Mouse (Mus musculus) intestine, embryonic 15.5 days (tissue): Measurements from ENCODE around the gene Igdcc3. TPM values are rescaled to one million over a fixed set of nuclear protein-coding genes. Genes with fewer than 3 reads are reported as not detected.
"Not testable (repeated sequence)": the region's sequence is repeated elsewhere in the genome, so short reads cannot be mapped to it uniquely, and the experiment has no call there.

Experiments
- ATAC-seq: fragments of 200-750 bp; cut with Nextera tagmentation; 2 replicates; pipeline ENCODE4 v1.8.0; 2017; ENCODE audit warnings: moderate TSS enrichment, moderate library complexity
- H3K27ac ChIP-seq: fragments of 300-500 bp; sonication (generic); 2 replicates; pipeline ENCODE4 v1.5.1; 2015; ENCODE audit warnings: mild to moderate bottlenecking, inconsistent platforms
- H3K27me3 ChIP-seq: fragments of 300-500 bp; sonication (generic); replicated peaks from 2 replicates; pipeline ENCODE4 v1.6.1; 2015; ENCODE audit warnings: inconsistent platforms
- H3K36me3 ChIP-seq: fragments of 300-500 bp; sonication (generic); 2 replicates; pipeline ENCODE4 v1.6.1; 2015; ENCODE audit warnings: inconsistent platforms
- H3K4me1 ChIP-seq: fragments of 300-500 bp; sonication (generic); replicated peaks from 2 replicates; pipeline ENCODE4 v1.6.1; 2015; ENCODE audit warnings: inconsistent platforms
- H3K4me2 ChIP-seq: fragments of 300-500 bp; sonication (generic); replicated peaks from 2 replicates; pipeline ENCODE4 v1.6.1; 2015; ENCODE audit warnings: mild to moderate bottlenecking, inconsistent platforms
- H3K4me3 ChIP-seq: fragments of 300-500 bp; sonication (generic); replicated peaks from 2 replicates; pipeline ENCODE4 v1.5.1; 2015; ENCODE audit warnings: inconsistent platforms
- H3K9ac ChIP-seq: fragments of 300-500 bp; sonication (generic); 2 replicates; pipeline ENCODE4 v1.6.1; 2015; ENCODE audit warnings: inconsistent platforms
- H3K9me3 ChIP-seq: fragments of 300-500 bp; sonication (generic); 2 replicates; pipeline ENCODE4 v1.6.1; 2016; ENCODE audit warnings: inconsistent platforms
- WGBS: fragments of 180-500 bp; shearing (Covaris S2); methylation state at CpG from one replicate; pipeline ENCODE4 v1.1.7; 2015; 5-methylcytosine and 5-hydroxymethylcytosine counted together
- polyA plus RNA-seq: library from polyadenylated mRNA; unstranded; fragments of >200 nt; fragmentation: Nextera tagmentation; extraction: Ambion mirVana; gene quantifications from 2 replicates; pipeline ENCODE4 v1.2.1, GENCODE M21; 2015

The Igdcc3 gene
- polyA plus RNA-seq, 1 experiment from 2014 or later: 0.99 TPM

DNA sequence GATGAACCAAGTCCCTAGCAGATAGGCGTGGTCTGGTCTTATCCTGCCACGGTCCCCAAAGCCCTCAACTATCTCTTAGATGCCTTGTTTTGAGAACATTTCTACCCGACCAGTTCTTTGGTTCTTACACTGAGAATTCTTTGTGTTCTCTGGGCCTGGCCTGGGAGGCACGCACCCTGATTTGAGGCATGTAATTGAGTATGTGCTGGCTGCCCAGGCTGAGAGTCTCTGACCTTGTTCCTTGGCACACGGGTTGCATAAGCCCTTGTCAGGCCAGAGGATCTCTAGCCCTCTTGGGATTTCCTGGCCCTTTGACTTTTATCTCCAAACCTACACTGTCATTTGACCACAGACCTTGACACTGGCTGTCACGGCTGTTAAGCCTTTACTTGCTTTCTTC, 76.7 kb downstream of the Igdcc3 start:
- Histone ChIP-seq H3K4me1 (peaks cover 8% of the 10 kb centered on the region; the same call in 1 of the 2 replicates), H3K36me3 (no peaks in the 10 kb centered on the region), H3K4me3 (no peak overlapping the region), H3K4me2 (no peak overlapping the region), H3K27me3 (no peaks in the 10 kb centered on the region), H3K27ac (peak overlapping the region; percentile 41), H3K9me3 (no peaks in the 10 kb centered on the region), H3K9ac (no peak overlapping the region)
- whole genome bisulfite sequencing: 58% methylated on average over 6 of the region's 6 CpGs
- no peak for ATAC-seq

DNA sequence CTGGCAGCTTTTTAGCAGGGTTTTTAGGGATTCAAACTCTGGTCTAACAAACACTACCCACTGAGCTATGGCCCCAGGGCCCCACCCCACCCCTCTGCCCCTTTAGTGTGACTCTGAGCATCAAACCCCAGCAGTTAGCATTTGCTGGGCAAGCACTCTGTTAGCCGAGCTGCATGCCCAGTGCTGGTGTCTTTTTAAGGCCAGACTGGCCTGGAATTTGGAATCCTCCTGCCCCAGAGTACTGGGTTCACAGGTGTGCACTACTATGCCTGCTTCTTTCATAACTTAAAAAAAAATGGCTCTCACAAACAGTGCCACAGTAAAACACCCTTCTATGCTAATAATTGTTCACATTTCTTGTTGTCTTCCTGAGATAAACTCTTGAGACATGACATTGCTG, 77.9 kb downstream of the Igdcc3 start:
- Histone ChIP-seq H3K27ac (no peak overlapping the region), H3K4me3 (no peak overlapping the region), H3K9ac (no peak overlapping the region), H3K36me3 (no peaks in the 10 kb centered on the region), H3K4me1 (peaks cover 8% of the 10 kb centered on the region; the same call in 1 of the 2 replicates), H3K4me2 (no peak overlapping the region), H3K27me3 (no peaks in the 10 kb centered on the region), H3K9me3 (no peaks in the 10 kb centered on the region)
- no peak for ATAC-seq
- WGBS: 63% methylated on average over 1 of the region's 1 CpGs

DNA sequence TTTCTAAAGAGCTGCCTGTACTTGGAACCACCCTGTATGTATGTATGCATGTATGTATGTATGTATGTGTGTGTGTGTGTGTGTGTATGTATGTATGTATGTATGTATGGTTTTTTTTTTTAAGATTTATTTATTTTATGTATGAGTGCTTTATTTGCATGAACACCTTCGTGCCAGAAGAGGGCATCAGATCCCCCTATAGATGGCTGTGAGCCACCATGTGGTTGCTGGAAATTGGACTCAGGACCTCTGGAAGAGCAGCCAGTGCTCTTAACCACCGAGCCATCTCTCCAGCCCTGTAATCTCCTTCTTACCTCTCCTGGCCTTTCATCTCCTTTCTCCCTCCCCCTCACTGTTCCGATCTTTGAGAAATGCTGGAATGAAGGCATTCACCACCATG, 79.4 kb downstream of the Igdcc3 start:
- H3K4me2 ChIP-seq, ATAC-seq, H3K9ac ChIP-seq, H3K36me3 ChIP-seq, H3K27ac ChIP-seq, H3K9me3 ChIP-seq, H3K27me3 ChIP-seq, H3K4me1 ChIP-seq, H3K4me3 ChIP-seq: not testable (repeated sequence)
- 45% methylated on average over 3 of the region's 3 CpGs for WGBS

DNA sequence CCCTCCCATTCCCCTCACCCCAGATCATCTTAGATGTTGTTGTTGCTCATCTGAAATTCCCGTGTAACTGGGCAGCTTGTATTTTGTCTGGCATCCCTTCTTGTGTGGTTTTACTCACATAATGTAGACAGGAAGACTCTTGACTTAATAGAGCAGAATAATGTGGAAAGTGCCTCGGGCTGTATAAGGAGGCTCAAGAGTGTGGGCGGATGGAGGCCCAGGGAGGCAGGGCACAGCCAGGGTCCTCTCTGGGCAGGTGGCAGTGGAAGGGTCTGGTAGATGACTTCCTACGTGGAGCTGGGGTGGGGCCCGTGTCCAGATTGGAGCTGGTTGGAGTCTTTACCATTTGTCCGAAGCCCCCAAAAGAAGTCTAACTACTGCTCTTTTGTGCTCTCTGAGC, 82.9 kb downstream of the Igdcc3 start:
- Histone ChIP-seq H3K4me2 (no peak overlapping the region), H3K4me3 (no peak overlapping the region), H3K9ac (no peak overlapping the region), H3K36me3 (no peaks in the 10 kb centered on the region; the same call in 1 of the 2 replicates), H3K27ac (no peak overlapping the region), H3K4me1 (no peaks in the 10 kb centered on the region), H3K27me3 (no peaks in the 10 kb centered on the region), H3K9me3 (no peaks in the 10 kb centered on the region)
- ATAC-seq: no peak
- WGBS: 80% methylated on average over 6 of the region's 6 CpGs

DNA sequence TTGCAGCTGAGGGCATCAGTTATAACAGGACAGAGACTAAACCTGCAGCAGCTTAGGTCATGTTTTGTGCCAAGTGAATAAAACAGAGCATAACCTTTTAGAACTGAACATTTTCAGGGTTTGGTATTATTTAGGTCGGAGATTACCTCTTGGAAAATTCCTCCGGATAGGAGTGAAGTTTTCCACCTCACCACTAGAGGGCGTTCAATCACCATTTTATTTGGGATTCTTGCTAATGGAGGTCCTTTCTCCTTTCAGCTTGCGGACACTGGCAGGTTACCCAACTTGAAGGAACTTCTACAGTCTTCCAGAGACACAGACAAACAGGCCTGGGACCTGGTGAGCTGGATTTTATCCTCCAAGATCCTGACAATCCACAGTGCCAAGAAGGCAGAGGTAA, 84.8 kb downstream of the Igdcc3 start:
- ATAC-seq: no peak
- Histone ChIP-seq H3K9ac (no peak overlapping the region), H3K4me2 (no peak overlapping the region), H3K36me3 (peaks cover 4% of the 10 kb centered on the region; the same call in 1 of the 2 replicates), H3K9me3 (no peaks in the 10 kb centered on the region), H3K27ac (no peak overlapping the region), H3K4me1 (no peaks in the 10 kb centered on the region), H3K4me3 (no peak overlapping the region), H3K27me3 (no peaks in the 10 kb centered on the region)
- 38% methylated on average over 4 of the region's 4 CpGs for WGBS

DNA sequence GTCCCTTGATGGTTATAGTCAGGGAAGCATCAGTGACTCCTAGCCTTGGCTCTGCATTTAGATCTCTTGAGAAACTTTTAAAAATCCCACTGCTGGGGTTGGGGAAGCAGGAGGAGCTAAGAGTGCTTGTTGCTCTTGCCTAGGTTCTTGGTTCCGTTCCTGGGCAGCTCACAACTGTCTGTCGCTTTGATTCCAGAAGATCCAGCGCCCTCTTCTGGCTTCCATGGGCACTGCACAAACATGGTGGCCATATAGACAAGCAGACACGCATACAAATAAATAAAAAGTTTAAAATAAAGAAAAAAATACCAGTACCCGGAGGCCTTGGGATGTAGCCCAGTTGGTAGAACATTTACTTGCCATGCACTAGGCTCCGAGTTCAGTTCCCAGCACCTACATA, 89.3 kb downstream of the Igdcc3 start:
- Histone ChIP-seq H3K4me1 (no peaks in the 10 kb centered on the region), H3K9me3 (no peaks in the 10 kb centered on the region), H3K27me3 (no peaks in the 10 kb centered on the region), H3K4me2 (no peak overlapping the region), H3K27ac (no peak overlapping the region), H3K9ac (no peak overlapping the region), H3K36me3 (peaks cover 4% of the 10 kb centered on the region; the same call in 1 of the 2 replicates), H3K4me3 (no peak overlapping the region)
- no peak for ATAC-seq
- 81% methylated on average over 6 of the region's 6 CpGs for WGBS

DNA sequence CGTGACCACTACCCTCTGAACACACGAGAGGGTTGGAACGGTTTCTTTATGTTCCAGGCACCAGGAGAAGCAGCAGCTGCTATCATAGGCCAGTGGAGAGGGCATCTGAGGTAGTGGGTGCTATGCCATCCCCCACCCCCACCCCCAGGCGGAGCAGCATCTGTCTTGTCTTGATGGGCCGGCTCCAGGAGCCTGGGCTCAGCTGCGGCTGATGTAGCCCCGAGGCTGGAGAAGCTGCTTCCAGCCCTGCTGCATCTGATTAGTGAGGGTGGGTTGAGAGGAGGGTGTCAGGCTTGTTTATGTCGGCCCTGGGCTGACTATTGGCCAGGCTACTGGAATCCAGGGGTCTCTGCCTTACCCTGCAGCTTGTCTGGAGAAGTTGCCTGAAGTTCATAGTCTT, 90.3 kb downstream of the Igdcc3 start:
- H3K36me3 ChIP-seq: 0 out of 2 replicates have a peak, but pooled peaks cover 4% of the 10 kb centered on the region
- ATAC-seq: no peak; the same call in 1 of the 2 replicates
- no peaks in the 10 kb centered on the region for H3K4me1 ChIP-seq
- H3K27ac ChIP-seq: no peak overlapping the region
- no peaks in the 10 kb centered on the region for H3K27me3 ChIP-seq
- H3K9ac ChIP-seq: no peak overlapping the region
- H3K4me3 ChIP-seq: no peak overlapping the region
- 63% methylated on average over 8 of the region's 8 CpGs for WGBS
- H3K4me2 ChIP-seq: no peak overlapping the region
- no peaks in the 10 kb centered on the region for H3K9me3 ChIP-seq

DNA sequence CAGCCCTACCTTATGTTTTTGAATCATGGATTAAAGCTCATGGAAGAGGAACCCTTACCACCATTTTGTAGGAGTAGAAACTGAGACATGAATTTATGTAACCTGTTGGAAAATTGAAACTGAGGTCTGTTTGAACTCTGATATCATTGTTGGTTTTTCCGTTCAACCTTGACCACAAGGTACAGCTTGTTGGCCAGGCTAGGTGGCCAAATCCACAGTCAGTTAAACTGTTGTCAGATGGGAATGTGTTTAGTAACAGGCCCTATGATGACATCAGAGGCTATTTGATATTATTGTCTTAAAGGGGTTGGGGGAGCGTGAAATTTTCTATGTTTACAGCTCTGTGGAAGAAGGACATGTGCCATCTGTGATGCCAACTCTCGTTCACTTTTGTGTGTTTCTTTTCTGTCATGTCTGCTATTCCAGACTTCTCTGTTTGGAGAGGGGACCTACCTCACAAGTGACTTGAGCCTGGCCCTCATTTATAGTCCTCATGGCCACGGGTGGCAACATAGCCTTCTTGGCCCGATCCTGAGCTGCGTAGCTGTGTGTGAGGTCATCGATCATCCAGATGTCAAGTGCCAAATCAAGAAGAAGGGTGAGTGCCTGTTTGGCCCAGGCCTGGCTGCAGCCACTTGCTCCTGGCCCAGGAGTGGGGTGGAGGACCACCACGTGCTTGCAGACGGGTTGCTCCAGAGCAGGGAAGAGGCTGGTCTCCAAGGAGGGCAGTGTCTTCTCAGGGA, 92.4 kb downstream of the Igdcc3 start:
- no peak overlapping the region for H3K4me2 ChIP-seq
- H3K27ac ChIP-seq: no peak overlapping the region
- 86% methylated on average over 9 of the region's 9 CpGs for WGBS
- no peaks in the 10 kb centered on the region for H3K27me3 ChIP-seq
- peaks cover 3% of the 10 kb centered on the region for H3K4me1 ChIP-seq
- H3K36me3 ChIP-seq: 0 out of 2 replicates have a peak, but pooled peaks cover 4% of the 10 kb centered on the region
- no peak overlapping the region for H3K4me3 ChIP-seq
- H3K9ac ChIP-seq: no peak overlapping the region
- no peaks in the 10 kb centered on the region for H3K9me3 ChIP-seq
- no peak for ATAC-seq

DNA sequence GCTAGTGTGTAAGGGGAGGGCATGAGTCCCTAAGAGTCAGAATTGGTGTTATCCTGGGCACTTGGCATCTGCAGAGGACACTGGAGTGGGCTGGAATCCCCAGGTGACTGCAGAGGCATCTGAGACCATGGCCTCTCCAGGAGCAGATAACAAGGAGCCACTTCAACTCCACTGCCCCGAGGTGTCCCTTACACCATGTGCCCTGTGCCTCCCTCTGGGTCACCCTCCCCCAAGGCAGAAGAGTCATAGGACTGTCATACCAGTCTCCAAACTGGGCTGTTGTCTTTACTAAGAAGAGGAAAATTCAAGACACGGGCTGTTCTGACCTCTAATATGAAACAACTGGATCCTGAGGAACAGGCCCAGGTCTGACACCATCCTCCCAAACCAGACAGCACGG, 93.7 kb downstream of the Igdcc3 start:
- Histone ChIP-seq H3K4me3 (no peak overlapping the region), H3K4me1 (peaks cover 9% of the 10 kb centered on the region), H3K9me3 (no peaks in the 10 kb centered on the region), H3K27me3 (no peaks in the 10 kb centered on the region), H3K4me2 (no peak overlapping the region), H3K9ac (no peak overlapping the region), H3K27ac (no peak overlapping the region), H3K36me3 (0 out of 2 replicates have a peak, but pooled peaks cover 4% of the 10 kb centered on the region)
- WGBS: 72% methylated on average over 3 of the region's 3 CpGs
- ATAC-seq: no peak

Other genes with a start within 250 kb of the Igdcc3 start
- gene Slc24a1, start 189.6 kb upstream of the Igdcc3 start, polyA plus RNA-seq: 0.06 TPM in 1 of 2 replicates, not detected in the other
- 48.4 and 53.2 TPM in 2 replicates for gene Ints14, start 180.3 kb upstream of the Igdcc3 start, polyA plus RNA-seq
- gene Hacd3, start 119.5 kb upstream of the Igdcc3 start, polyA plus RNA-seq: 85.5 and 90.2 TPM in 2 replicates
- gene Dpp8, start 108.8 kb upstream of the Igdcc3 start, polyA plus RNA-seq: 33.1 TPM in 2 replicates
- 21.1 and 22.7 TPM in 2 replicates for gene Igdcc4, start 39.7 kb upstream of the Igdcc3 start, polyA plus RNA-seq
- 9.4 and 9.7 TPM in 2 replicates for gene Parp16, start 54.2 kb downstream of the Igdcc3 start, polyA plus RNA-seq
- 1.5 and 1.8 TPM in 2 replicates for gene Cilp, start 124.0 kb downstream of the Igdcc3 start, polyA plus RNA-seq
- 45.8 and 48.5 TPM in 2 replicates for gene Clpx, start 153.1 kb downstream of the Igdcc3 start, polyA plus RNA-seq
- 8.7 TPM in 2 replicates for gene Pdcd7, start 204.9 kb downstream of the Igdcc3 start, polyA plus RNA-seq
- gene Ubap1l, start 219.9 kb downstream of the Igdcc3 start, polyA plus RNA-seq: 0.21 and 0.40 TPM in 2 replicates